ENCODE assay signal across 8 mouse cellular contexts in the genomic region with DNA sequence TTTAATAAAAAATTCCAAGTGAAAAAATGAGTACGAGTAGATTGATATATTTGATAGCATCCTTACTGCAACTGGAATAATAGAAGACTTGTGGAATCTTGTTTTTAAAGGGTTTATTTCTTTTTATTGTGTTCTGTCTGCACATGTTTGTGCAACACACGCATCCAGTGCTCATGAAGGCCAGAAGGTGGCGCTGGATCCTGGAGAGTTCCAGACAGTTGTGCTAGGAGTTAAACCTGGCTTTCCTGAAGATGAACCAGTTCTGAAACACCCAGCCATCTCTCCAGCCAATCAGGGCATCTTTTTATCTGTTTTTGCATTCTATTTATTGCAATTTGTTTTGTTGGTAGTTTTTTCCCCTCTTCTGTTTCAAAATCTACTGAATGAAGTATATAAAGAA. TPM values are rescaled to one million over a fixed set of nuclear protein-coding genes. Genes with fewer than 3 reads are reported as not detected.
DNase-seq lines count a peak whose midpoint lies in the region; ATAC-seq and TF ChIP-seq lines count a peak whose summit lies in the region.

No protein-coding gene starts in this region.

- ATAC-seq in forebrain, embryonic 15.5 days (replicated peaks), result no peak
- ATAC-seq in lung, postnatal 0 days, result no peak

- H3K4me2 ChIP-seq in forebrain, embryonic 15.5 days (replicated peaks), result no peak overlapping the region
- no peak overlapping the region for H3K4me2 ChIP-seq in lung, postnatal 0 days (replicated peaks; ENCODE audit: low read depth, low read length)

- no peak overlapping the region for H3K27ac ChIP-seq in forebrain, embryonic 10.5 days
- H3K27ac ChIP-seq in forebrain, embryonic 15.5 days (replicated peaks), result no peak overlapping the region
- H3K27ac ChIP-seq in testis, adult 2 months (ENCODE audit: control insufficient read depth, insufficient read depth, low read depth, low read length), result no peak overlapping the region
- no peak overlapping the region for H3K27ac ChIP-seq in lung, postnatal 0 days (ENCODE audit: low read length)

- H3K36me3 ChIP-seq in forebrain, embryonic 10.5 days (replicated peaks), result peaks cover 7% of the 10 kb centered on the region
- H3K36me3 ChIP-seq in forebrain, embryonic 15.5 days, result no peaks in the 10 kb centered on the region
- no peaks in the 10 kb centered on the region for H3K36me3 ChIP-seq in testis, adult 2 months (ENCODE audit: control insufficient read depth, insufficient read depth, low read length)
- H3K36me3 ChIP-seq in lung, postnatal 0 days (ENCODE audit: insufficient read depth, low read length), result no peaks in the 10 kb centered on the region

- no peaks in the 10 kb centered on the region for H3K27me3 ChIP-seq in forebrain, embryonic 10.5 days (ENCODE audit: poor library complexity, severe bottlenecking)
- no peaks in the 10 kb centered on the region for H3K27me3 ChIP-seq in forebrain, embryonic 15.5 days
- H3K27me3 ChIP-seq in testis, adult 2 months (ENCODE audit: control insufficient read depth, insufficient read depth, low read length), result no peaks in the 10 kb centered on the region
- H3K27me3 ChIP-seq in lung, postnatal 0 days (replicated peaks; ENCODE audit: insufficient read depth, low read length), result no peaks in the 10 kb centered on the region

- no peak overlapping the region for H3K9ac ChIP-seq in forebrain, embryonic 15.5 days (replicated peaks)
- no peak overlapping the region for H3K9ac ChIP-seq in lung, postnatal 0 days (replicated peaks; ENCODE audit: low read depth)

- WGBS in forebrain, embryonic 10.5 days, result 51% methylated on average over 3 of the region's 3 CpGs
- WGBS in forebrain, embryonic 15.5 days, result 56% methylated on average over 3 of the region's 3 CpGs
- 59% methylated on average over 3 of the region's 3 CpGs for WGBS in lung, postnatal 0 days

- peak; percentile 33 for DNase-seq in forebrain, embryonic 10.5 days (ENCODE audit: extremely low spot score, low spot score)
- DNase-seq in testis, postnatal 14 days (ENCODE audit: low spot score), result no peak
- DNase-seq in cerebellum, postnatal 14 days, result peak; percentile 66 to 79
- peak; percentile 64 to 81 for DNase-seq in heart, postnatal 10 days
- DNase-seq in lung, postnatal 0 days (ENCODE audit: low spot score), result peak; percentile 77
- peak; percentile 30 for DNase-seq in spleen, adult 12 weeks (ENCODE audit: low spot score)

- H3K9me3 ChIP-seq in forebrain, embryonic 10.5 days, result no peaks in the 10 kb centered on the region
- no peaks in the 10 kb centered on the region for H3K9me3 ChIP-seq in forebrain, embryonic 15.5 days
- H3K9me3 ChIP-seq in lung, postnatal 0 days (ENCODE audit: low read length), result no peaks in the 10 kb centered on the region

- TF ChIP-seq EP300 in lung, postnatal 0 days (IDR thresholded peaks at IDR 0.05), result no peak

- TF ChIP-seq CTCF in testis, adult 2 months (IDR thresholded peaks at IDR 0.05; ENCODE audit: control insufficient read depth, insufficient read depth, insufficient replicate concordance, low read depth, low read length), result peak; percentile 42; the same call in 1 of the 2 replicates
- TF ChIP-seq CTCF in lung, postnatal 0 days (IDR thresholded peaks at IDR 0.05), result peak; percentile 81

- H3K4me1 ChIP-seq in forebrain, embryonic 10.5 days, result no peaks in the 10 kb centered on the region
- H3K4me1 ChIP-seq in forebrain, embryonic 15.5 days, result no peaks in the 10 kb centered on the region
- H3K4me1 ChIP-seq in testis, adult 2 months (ENCODE audit: control insufficient read depth, insufficient read depth, low read length), result no peaks in the 10 kb centered on the region
- no peaks in the 10 kb centered on the region for H3K4me1 ChIP-seq in lung, postnatal 0 days (ENCODE audit: insufficient read depth, low read depth, low read length)

- intact Hi-C loops in heart, postnatal 10 days (cut with DNase I), result loop anchor here (2.0 kb wide), 1 partner anchor 104 kb away; no protein-coding TSS in a partner anchor

- TF ChIP-seq POLR2A in testis, adult 2 months (IDR thresholded peaks at IDR 0.05; ENCODE audit: control insufficient read depth, low read depth, low read length), result no peak

- no peak overlapping the region for H3K4me3 ChIP-seq in forebrain, embryonic 10.5 days
- no peak overlapping the region for H3K4me3 ChIP-seq in forebrain, embryonic 15.5 days
- H3K4me3 ChIP-seq in testis, adult 2 months (ENCODE audit: control insufficient read depth, low read depth, low read length), result no peak overlapping the region
- H3K4me3 ChIP-seq in lung, postnatal 0 days (ENCODE audit: low read depth, low read length), result no peak overlapping the region

RNA-seq across cellular contexts. Expression of a gene that starts 22.4 kb away (rescaled TPM):
- polyA plus RNA-seq in forebrain, embryonic 10.5 days (2016; fragmentation: Nextera tagmentation; extraction: Ambion mirVana), result 28.1 and 28.9 TPM in 2 replicates
- 68.6 and 71.8 TPM in 2 replicates for polyA plus RNA-seq in forebrain, embryonic 15.5 days (2015; fragmentation: Nextera tagmentation; extraction: Ambion mirVana)
- 25.3 and 33.7 TPM in 2 replicates for polyA plus RNA-seq in testis, adult 2 months (2012; rRNA removed)
- total RNA-seq in heart, postnatal 10 days (2021), result 10 to 100 TPM; 37.9 to 40.2 TPM
- 14.3 and 17.7 TPM in 2 replicates for polyA plus RNA-seq in lung, postnatal 0 days (2015; fragmentation: Nextera tagmentation; extraction: Ambion mirVana)

RNA-seq across cellular contexts. Expression of a gene that starts 22.6 kb away (rescaled TPM):
- polyA plus RNA-seq in forebrain, embryonic 10.5 days (2016; fragmentation: Nextera tagmentation; extraction: Ambion mirVana), result 3.5 and 3.6 TPM in 2 replicates
- polyA plus RNA-seq in forebrain, embryonic 15.5 days (2015; fragmentation: Nextera tagmentation; extraction: Ambion mirVana), result 1.5 and 1.7 TPM in 2 replicates
- 10.7 and 12.1 TPM in 2 replicates for polyA plus RNA-seq in testis, adult 2 months (2012; rRNA removed)
- 1 to 10 TPM; 5.9 to 6.0 TPM for total RNA-seq in heart, postnatal 10 days (2021)
- 3.2 and 4.1 TPM in 2 replicates for polyA plus RNA-seq in lung, postnatal 0 days (2015; fragmentation: Nextera tagmentation; extraction: Ambion mirVana)
